Mouse (Mus musculus) left cerebral cortex, postnatal 10 days (tissue): ENCODE results near the gene Cryba1. TPM values are rescaled to one million over a fixed set of nuclear protein-coding genes. Genes with fewer than 3 reads are reported as not detected.

Experiments
- total RNA-seq, 2 experiments: library from RNA; stranded (reverse); gene quantifications; 2 replicates each; pipeline ENCODE4 v1.2.3; 2021

Cryba1 gene
- total RNA-seq, 2 experiments from 2014 or later: not detected

Other genes starting within 250 kb of the Cryba1 start
- 100 to 1,000 TPM; 149 to 152 TPM for gene Ankrd13b, start 235.6 kb downstream of the Cryba1 start, total RNA-seq
- 100 to 1,000 TPM; 138 to 142 TPM for gene Git1, start 231.7 kb downstream of the Cryba1 start, total RNA-seq
- gene Abhd15, start 210.2 kb downstream of the Cryba1 start, total RNA-seq: 1 to 10 TPM in 1 of 2 experiments, under 1 TPM in 1; 0.85 to 1.7 TPM
- 1 to 10 TPM; 3.3 to 3.8 TPM for gene Trp53i13, start 209.3 kb downstream of the Cryba1 start, total RNA-seq
- not detected for gene Gm10392, start 206.1 kb downstream of the Cryba1 start, total RNA-seq
- 100 to 1,000 TPM; 109 to 111 TPM for gene Taok1, start 117.5 kb downstream of the Cryba1 start, total RNA-seq
- 10 to 100 TPM; 74.9 to 80.8 TPM for gene Nufip2, start 39.1 kb downstream of the Cryba1 start, total RNA-seq
- gene Myo18a, start 38.0 kb upstream of the Cryba1 start, total RNA-seq: 100 to 1,000 TPM; 135 to 137 TPM
- gene Gm10277, start 62.5 kb upstream of the Cryba1 start, total RNA-seq: not detected
- gene Pipox, start 168.8 kb upstream of the Cryba1 start, total RNA-seq: 1 to 10 TPM in 1 of 2 experiments, under 1 TPM in 1; 0.49 to 1.6 TPM
- 100 to 1,000 TPM; 226 to 231 TPM for gene Sez6, start 205.5 kb upstream of the Cryba1 start, total RNA-seq